Mouse (Mus musculus) gastrocnemius, adult 8-10 months (tissue): ENCODE data around the gene Nova1. TPM values are rescaled to one million over a fixed set of nuclear protein-coding genes. Genes with fewer than 3 reads are reported as not detected.

Experiments used
- DNase-seq, 2 experiments: peaks; one replicate each; pipeline ENCODE4 v3.0.0; 2022; ENCODE audit warnings: low spot score in 2 of 2
- total RNA-seq, 4 experiments: library from RNA; stranded (reverse); gene quantifications; 2 replicates each; pipeline ENCODE4 v1.2.4; 2022

Gene Nova1
- total RNA-seq, 4 experiments from 2014 or later, result 2.2 to 3.9 (median 3.4) TPM

DNA sequence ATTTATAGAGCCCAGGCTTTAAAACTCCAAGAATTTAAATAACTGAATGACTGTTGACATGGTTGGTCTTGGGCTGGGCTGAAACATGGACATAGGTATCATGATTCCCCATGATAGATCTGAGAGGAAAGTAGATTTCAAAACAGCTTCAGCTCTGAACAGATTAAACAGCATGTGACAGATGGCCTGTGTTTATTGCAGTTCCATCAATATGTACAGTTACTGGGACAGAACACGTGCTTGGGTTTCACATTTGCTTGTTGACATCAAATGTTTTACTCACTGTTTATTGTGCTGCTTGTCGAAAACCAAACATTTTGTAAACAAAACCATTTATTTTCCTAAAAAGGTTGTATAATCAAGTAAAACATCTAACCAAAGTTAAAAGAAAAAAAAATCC lies 142.4 kb downstream of the Nova1 start:
- no peak for DNase-seq

DNA sequence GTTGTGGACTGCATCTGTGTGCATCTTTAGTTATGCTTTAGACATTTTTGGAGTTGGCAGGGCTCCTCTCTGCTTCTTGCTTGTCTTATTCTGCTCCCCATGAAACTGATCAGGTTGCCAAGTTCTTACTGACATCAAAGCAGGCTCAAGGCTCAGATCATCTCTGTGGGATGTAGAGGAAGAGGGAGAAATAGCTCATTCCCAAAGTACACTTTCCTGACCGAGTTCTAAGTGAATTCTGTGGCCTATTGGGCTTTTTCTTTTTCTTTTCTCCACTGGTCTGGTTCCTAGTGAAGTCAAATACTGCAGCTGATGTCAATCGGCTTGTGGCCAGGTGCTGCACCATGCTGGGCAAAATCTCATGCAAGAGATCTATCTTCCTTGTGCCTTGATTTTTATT lies 152.0 kb downstream of the Nova1 start:
- no peak for DNase-seq

DNA sequence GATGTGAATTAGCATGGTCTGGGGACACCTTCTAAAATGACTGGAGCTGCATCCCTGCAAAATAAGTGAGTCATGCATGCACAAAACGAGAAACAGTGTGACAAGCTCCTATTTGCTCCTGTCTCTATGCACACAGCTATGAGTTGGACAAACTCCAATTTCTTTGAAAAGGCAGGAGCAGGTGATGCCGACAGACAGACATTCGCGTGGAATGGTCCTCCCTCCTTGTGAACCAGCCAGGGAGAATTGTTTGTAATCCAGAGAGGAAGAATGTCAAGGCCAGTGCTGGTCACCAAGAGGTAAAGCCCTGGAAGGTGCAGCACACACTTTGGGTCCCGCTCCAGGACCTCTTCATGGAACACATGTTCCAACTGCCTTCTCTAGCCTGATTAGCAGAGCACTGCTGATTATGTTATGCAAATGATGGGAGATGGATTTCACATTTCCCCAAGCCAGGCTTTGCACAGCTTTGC lies 172.6 kb downstream of the Nova1 start:
- DNase-seq, result no peak

DNA sequence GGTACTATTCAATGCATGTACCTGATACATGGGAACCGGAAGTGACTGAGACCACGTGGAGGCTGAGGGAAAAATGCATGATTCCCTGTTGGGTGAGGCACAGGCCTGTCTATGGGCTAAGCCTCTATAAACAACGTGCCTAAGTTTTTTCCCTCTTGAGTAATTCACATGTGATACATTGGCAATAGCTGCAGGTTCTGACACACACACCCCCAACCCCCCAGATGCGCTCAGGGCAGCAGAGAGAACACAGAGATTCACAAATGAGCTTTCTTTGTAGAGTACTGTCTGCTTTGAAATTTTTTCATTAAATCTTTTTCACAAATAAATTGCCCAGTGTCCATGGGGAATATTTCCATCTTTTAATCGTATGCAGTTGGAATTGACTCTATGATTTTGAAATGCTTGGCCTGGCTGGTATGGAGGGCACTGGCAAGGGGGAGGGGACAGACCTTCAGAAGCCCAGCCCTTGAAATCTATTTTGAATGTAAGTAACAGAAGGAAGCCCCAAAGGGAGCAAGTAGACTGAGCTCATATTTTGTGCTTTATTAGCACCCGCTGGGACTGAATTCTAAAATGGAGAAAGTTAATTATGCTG lies 173.3 kb downstream of the Nova1 start:
- no peak for DNase-seq
